Mouse (Mus musculus): ENCODE measurements around the gene Pou2f1. TPM values are rescaled to one million over a fixed set of nuclear protein-coding genes. Genes with fewer than 3 reads are reported as not detected.

Pou2f1 gene
- polyA plus RNA-seq, 1 experiment from 2014 or later: 13.8 TPM

DNA sequence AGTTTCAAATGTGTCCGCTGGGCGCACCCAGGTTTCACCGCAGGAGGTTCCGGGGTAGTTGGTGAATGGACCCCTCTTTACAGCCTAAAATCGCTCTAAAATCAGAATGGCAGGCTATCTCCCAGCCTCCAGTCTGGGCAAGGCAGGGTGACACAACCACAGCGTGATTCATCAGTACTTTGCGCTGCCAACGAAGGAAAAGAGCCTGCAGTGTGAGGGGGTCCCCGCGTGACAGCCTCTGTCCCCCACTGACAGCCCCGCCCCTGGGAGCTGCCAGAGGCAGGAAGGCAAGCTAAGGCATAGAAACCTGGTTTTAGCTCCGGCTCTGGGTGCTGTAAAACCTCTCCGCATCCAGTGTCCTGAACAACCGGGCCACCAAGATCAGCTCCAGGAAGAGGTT, 157.1 kb downstream of the Pou2f1 start:
- H3K9ac ChIP-seq: peak overlapping the region; percentile 45

DNA sequence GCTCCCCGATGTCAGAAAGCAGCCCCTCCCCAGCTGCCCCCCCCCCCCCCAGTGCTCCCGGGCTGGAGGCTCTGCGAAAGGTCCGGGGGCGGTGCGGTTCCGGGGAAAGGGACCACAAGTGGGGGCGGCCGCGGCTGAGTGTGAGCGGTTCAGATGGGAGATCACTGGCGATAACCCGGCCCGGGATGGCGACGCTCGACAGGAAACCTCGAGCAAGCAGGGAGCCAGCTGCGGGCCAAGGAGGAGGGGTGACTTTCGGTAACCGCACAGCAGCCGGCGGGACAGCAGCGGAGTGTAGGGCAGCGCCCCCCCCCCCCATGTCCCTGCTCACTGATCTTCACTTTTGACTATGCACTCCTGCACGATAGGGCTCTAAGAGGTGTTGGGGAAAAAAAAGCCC, 157.5 kb downstream of the Pou2f1 start:
- H3K4me3 ChIP-seq: peak overlapping the region; percentile 46
- WGBS: 2% methylated on average over 26 of the region's 26 CpGs
- H3K9me3 ChIP-seq: no peaks in the 10 kb centered on the region
- H3K4me2 ChIP-seq: peak overlapping the region; percentile 100
- no peaks in the 10 kb centered on the region for H3K36me3 ChIP-seq
- H3K27ac ChIP-seq: no peak overlapping the region
- H3K4me1 ChIP-seq: peaks cover 24% of the 10 kb centered on the region
- peak overlapping the region; percentile 45 for H3K9ac ChIP-seq
- peaks cover 59% of the 10 kb centered on the region for H3K27me3 ChIP-seq
- peak; percentile 36; the same call in 1 of the 2 replicates for ATAC-seq (ENCODE audit: borderline replicate concordance, extremely low read depth, low FRiP score, low TSS enrichment)

More for the DNA sequence above, 157.1 kb downstream of the Pou2f1 start:
- no peaks in the 10 kb centered on the region for H3K36me3 ChIP-seq
- H3K27me3 ChIP-seq: peaks cover 55% of the 10 kb centered on the region
- H3K4me2 ChIP-seq: peak overlapping the region; percentile 100
- 8% methylated on average over 14 of the region's 14 CpGs for WGBS
- no peak overlapping the region for H3K27ac ChIP-seq
- H3K4me3 ChIP-seq: peak overlapping the region; percentile 46
- ATAC-seq (ENCODE audit: borderline replicate concordance, extremely low read depth, low FRiP score, low TSS enrichment): no peak
- H3K9me3 ChIP-seq: no peaks in the 10 kb centered on the region
- peaks cover 26% of the 10 kb centered on the region for H3K4me1 ChIP-seq

- H3K9ac ChIP-seq: peak overlapping the region; percentile 45
- no peaks in the 10 kb centered on the region for H3K9me3 ChIP-seq
- H3K4me3 ChIP-seq: peak overlapping the region; percentile 46
- peak; percentile 69; the same call in 1 of the 2 replicates for ATAC-seq (ENCODE audit: borderline replicate concordance, extremely low read depth, low FRiP score, low TSS enrichment)
- no peaks in the 10 kb centered on the region for H3K36me3 ChIP-seq
- H3K27me3 ChIP-seq: peaks cover 63% of the 10 kb centered on the region
- H3K4me2 ChIP-seq: peak overlapping the region; percentile 100
- H3K4me1 ChIP-seq: peaks cover 22% of the 10 kb centered on the region
- WGBS: 1% methylated on average over 20 of the region's 20 CpGs
- no peak overlapping the region for H3K27ac ChIP-seq
These were observed 158.0 kb downstream of the Pou2f1 start for GRCm38 (mm10) chr1:165844466-165844951.

DNA sequence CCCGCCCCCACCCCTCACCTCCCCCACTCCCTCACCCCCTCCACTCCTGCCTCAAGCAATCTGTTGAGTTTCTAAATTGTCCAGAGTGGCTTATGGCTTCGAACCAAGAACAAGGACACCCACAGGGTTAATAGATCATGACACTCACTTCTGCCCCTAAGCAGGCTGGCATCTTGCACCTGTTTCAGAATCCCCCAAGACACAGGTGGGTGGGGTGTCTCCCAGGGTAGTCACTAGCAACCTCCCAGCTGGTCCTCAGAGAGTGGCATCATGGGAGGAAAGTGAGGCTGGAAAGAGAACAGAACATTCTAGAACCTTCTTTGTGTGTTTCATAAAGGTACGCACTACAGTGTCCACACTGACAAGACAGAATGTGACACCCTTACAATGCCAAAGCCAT, 158.9 kb downstream of the Pou2f1 start:
- Histone ChIP-seq H3K27me3 (peaks cover 67% of the 10 kb centered on the region), H3K27ac (no peak overlapping the region), H3K36me3 (no peaks in the 10 kb centered on the region), H3K9ac (no peak overlapping the region), H3K4me1 (peaks cover 17% of the 10 kb centered on the region), H3K4me2 (no peak overlapping the region), H3K4me3 (no peak overlapping the region), H3K9me3 (no peaks in the 10 kb centered on the region)
- 75% methylated on average over 3 of the region's 3 CpGs for WGBS
- ATAC-seq (ENCODE audit: borderline replicate concordance, extremely low read depth, low FRiP score, low TSS enrichment): no peak

DNA sequence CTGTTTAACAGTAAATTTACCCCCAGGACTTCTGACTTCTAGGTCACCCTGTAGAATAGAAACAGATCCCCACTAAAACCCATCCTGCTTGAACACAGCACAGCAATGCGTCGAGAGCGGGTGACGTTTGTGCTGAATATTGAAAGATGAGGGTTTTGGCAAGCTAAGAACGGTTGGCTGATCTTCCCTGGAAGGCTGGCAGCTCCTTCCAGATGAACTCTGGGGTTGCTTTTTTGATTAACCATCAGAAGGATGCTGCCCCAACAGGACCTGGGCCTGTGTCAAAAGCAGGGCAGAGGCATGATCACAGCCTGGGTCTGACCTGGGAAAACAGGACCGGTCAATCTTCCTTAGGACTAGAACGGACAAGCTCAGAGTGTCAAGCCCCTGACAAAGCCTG, 160.3 kb downstream of the Pou2f1 start:
- no peak overlapping the region for H3K9ac ChIP-seq
- no peak overlapping the region for H3K4me3 ChIP-seq
- ATAC-seq (ENCODE audit: borderline replicate concordance, extremely low read depth, low FRiP score, low TSS enrichment): no peak
- H3K4me1 ChIP-seq: peaks cover 28% of the 10 kb centered on the region
- H3K4me2 ChIP-seq: no peak overlapping the region
- H3K27ac ChIP-seq: no peak overlapping the region
- H3K36me3 ChIP-seq: no peaks in the 10 kb centered on the region
- peaks cover 67% of the 10 kb centered on the region for H3K27me3 ChIP-seq
- WGBS: 86% methylated on average over 7 of the region's 7 CpGs
- no peaks in the 10 kb centered on the region for H3K9me3 ChIP-seq

DNA sequence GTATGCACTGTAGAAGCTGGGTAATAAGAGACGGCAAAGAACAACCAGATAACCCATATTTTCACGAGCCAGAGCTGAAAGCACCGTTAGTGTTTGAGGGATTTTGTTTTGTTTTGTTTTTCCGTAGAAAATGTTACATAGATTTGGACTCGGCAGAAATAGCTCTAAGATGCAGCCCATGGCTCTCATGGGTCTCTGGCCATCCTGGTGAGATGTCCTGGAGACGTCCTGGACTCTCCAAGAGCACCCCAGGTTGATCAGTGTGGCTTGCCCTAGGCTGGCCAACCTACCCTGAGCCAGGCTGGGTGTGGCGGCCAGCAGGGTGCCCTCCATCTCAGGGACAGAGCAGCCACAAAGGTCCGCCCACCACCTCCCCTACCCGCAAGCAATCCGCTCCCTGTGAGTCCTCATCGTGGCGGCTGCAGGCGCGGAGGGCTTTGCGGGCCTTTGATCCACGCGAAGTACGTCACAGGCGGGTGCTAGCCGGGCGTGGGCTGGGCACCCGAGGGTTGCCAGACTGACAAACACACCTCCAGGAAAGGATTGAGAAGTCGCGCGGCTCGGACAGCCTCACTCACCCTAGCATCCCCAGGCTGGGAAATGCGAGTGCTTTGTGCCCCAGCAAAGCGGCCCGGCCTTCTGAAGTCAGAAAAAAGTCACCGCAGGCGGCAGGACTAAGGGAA, 161.8 kb downstream of the Pou2f1 start:
- Histone ChIP-seq H3K36me3 (no peaks in the 10 kb centered on the region), H3K9ac (peak overlapping the region; percentile 39), H3K4me3 (peak overlapping the region; percentile 35), H3K4me1 (peaks cover 37% of the 10 kb centered on the region), H3K4me2 (peak overlapping the region; percentile 67), H3K9me3 (no peaks in the 10 kb centered on the region), H3K27me3 (peaks cover 57% of the 10 kb centered on the region), H3K27ac (no peak overlapping the region)
- WGBS: 15% methylated on average over 31 of the region's 31 CpGs
- ATAC-seq (ENCODE audit: borderline replicate concordance, extremely low read depth, low FRiP score, low TSS enrichment): no peak

DNA sequence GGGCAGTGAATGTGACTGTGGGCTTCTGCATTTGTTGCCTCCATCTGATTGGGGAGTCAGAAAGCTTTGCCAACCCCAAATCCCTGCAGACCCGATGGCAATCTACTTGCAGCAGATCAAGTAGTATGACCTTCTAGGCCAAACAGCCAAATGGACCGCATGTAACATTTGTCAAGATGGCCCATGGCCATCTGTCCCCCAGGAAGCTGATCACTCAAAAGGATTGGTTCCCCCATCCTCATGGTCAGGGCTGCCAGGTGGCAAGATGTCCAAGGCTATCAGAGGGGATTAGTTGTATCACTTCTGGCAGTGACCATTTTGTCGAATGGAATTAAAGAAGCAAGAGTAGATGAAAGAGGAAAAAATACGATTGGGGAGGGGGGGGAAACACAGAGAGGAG, 163.3 kb downstream of the Pou2f1 start:
- Histone ChIP-seq H3K9ac (no peak overlapping the region), H3K36me3 (no peaks in the 10 kb centered on the region), H3K4me2 (no peak overlapping the region), H3K4me3 (no peak overlapping the region), H3K9me3 (no peaks in the 10 kb centered on the region), H3K27me3 (peaks cover 45% of the 10 kb centered on the region), H3K27ac (no peak overlapping the region), H3K4me1 (peaks cover 34% of the 10 kb centered on the region)
- 82% methylated on average over 4 of the region's 4 CpGs for WGBS
- no peak for ATAC-seq (ENCODE audit: borderline replicate concordance, extremely low read depth, low FRiP score, low TSS enrichment)

GRCm38 (mm10) chr1:165837546-165837945, 164.9 kb downstream of the Pou2f1 start:
- whole genome bisulfite sequencing: 18% methylated on average over 8 of the region's 8 CpGs
- H3K27ac ChIP-seq: 0 out of 2 replicates have a peak overlapping the region, but pooled peaks have one; percentile 41
- no peak overlapping the region for H3K4me3 ChIP-seq
- no peaks in the 10 kb centered on the region for H3K9me3 ChIP-seq
- H3K27me3 ChIP-seq: peaks cover 39% of the 10 kb centered on the region
- no peak overlapping the region for H3K9ac ChIP-seq
- ATAC-seq (ENCODE audit: borderline replicate concordance, extremely low read depth, low FRiP score, low TSS enrichment): peak; percentile 81; the same call in 1 of the 2 replicates
- no peaks in the 10 kb centered on the region for H3K36me3 ChIP-seq
- H3K4me1 ChIP-seq: peaks cover 37% of the 10 kb centered on the region
- peak overlapping the region; percentile 9; the same call in 1 of the 2 replicates for H3K4me2 ChIP-seq

GRCm38 (mm10) chr1:165836461-165836860, 166.0 kb downstream of the Pou2f1 start:
- Histone ChIP-seq H3K4me3 (no peak overlapping the region), H3K27ac (no peak overlapping the region), H3K36me3 (no peaks in the 10 kb centered on the region), H3K27me3 (peaks cover 30% of the 10 kb centered on the region), H3K4me2 (no peak overlapping the region), H3K9ac (no peak overlapping the region), H3K9me3 (no peaks in the 10 kb centered on the region), H3K4me1 (peaks cover 37% of the 10 kb centered on the region)
- peak; percentile 62 for ATAC-seq (ENCODE audit: borderline replicate concordance, extremely low read depth, low FRiP score, low TSS enrichment)
- WGBS: 14% methylated on average over 6 of the region's 6 CpGs

- H3K27ac ChIP-seq: no peak overlapping the region
These were observed 167.9 kb downstream of the Pou2f1 start for GRCm38 (mm10) chr1:165834633-165834975.

DNA sequence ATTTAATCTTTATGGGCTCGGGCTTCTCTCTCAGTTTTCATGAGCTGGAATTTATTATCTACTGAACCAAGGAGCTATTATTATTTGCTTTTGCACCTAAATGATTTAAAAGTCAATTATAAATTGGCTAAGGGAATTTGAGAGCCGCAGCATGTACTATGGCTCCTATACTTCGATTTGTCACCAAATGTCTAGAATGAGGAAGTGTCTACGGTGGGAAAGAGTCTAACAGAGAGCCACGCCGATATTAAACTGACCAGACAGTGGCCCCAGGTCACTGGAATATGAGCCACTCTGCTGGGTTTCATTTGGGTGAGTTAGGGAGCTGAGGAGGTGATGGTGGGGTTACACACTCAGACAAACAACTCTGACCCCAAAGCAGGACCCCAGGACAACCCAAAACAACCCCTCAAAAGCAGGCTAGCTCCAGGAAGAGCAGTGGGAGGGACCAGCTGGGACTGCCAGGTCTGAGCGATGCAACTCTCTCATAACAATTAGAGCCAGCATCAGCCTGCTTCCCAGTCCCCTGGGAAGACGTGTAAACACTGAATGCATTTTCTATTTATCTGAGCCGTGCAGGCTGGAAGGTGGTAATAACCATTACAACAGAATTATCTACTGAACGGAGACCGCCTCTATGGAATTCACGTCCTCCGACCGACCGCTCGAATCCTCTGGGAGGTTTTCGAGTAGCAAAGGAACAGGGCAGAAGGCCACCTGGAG, 168.4 kb downstream of the Pou2f1 start:
- Histone ChIP-seq H3K9ac (no peak overlapping the region), H3K9me3 (no peaks in the 10 kb centered on the region), H3K4me2 (peak overlapping the region; percentile 29; the same call in 1 of the 2 replicates), H3K27me3 (peaks cover 6% of the 10 kb centered on the region; the same call in 1 of the 2 replicates), H3K4me3 (0 out of 2 replicates have a peak overlapping the region, but pooled peaks have one; percentile 0), H3K36me3 (no peaks in the 10 kb centered on the region), H3K27ac (no peak overlapping the region), H3K4me1 (peaks cover 30% of the 10 kb centered on the region)
- no peak for ATAC-seq (ENCODE audit: borderline replicate concordance, extremely low read depth, low FRiP score, low TSS enrichment)
- 23% methylated on average over 17 of the region's 17 CpGs for WGBS

More at GRCm38 (mm10) chr1:165834633-165834975, 167.9 kb downstream of the Pou2f1 start:
- Histone ChIP-seq H3K4me3 (0 out of 2 replicates have a peak overlapping the region, but pooled peaks have one; percentile 0), H3K4me1 (peaks cover 30% of the 10 kb centered on the region), H3K27me3 (peaks cover 11% of the 10 kb centered on the region), H3K36me3 (no peaks in the 10 kb centered on the region), H3K4me2 (peak overlapping the region; percentile 29; the same call in 1 of the 2 replicates), H3K9ac (no peak overlapping the region), H3K9me3 (no peaks in the 10 kb centered on the region)
- WGBS: 31% methylated on average over 12 of the region's 12 CpGs
- ATAC-seq (ENCODE audit: borderline replicate concordance, extremely low read depth, low FRiP score, low TSS enrichment): no peak

DNA sequence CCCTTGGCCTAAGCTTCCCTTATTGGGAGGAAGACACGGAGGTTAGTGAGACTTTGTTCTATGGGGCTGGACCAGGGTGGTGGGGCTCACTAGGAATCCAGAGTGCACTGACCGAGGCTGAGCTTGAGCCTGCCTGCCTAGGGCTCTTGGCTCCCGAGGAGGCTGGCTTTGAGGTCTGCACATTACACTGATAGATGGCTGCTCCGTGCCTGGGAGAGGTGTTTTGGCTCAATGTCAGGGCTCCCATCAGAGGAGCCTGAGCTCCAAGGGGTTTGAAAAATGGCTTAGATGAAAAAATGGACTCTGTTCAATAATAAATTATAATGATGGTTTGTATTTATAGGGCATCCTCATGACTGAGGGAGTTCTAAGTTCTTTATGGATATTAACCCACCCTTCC, 169.2 kb downstream of the Pou2f1 start:
- Histone ChIP-seq H3K9ac (no peak overlapping the region), H3K27ac (no peak overlapping the region), H3K4me3 (no peak overlapping the region), H3K4me1 (peaks cover 29% of the 10 kb centered on the region), H3K36me3 (no peaks in the 10 kb centered on the region), H3K27me3 (0 out of 2 replicates have a peak, but pooled peaks cover 6% of the 10 kb centered on the region), H3K9me3 (no peaks in the 10 kb centered on the region), H3K4me2 (no peak overlapping the region)
- ATAC-seq (ENCODE audit: borderline replicate concordance, extremely low read depth, low FRiP score, low TSS enrichment): no peak
- WGBS: 28% methylated on average over 4 of the region's 4 CpGs
